Mouse (Mus musculus) heart, embryonic 16.5 days (tissue): ENCODE results near the gene Serac1. TPM values are rescaled to one million over a fixed set of nuclear protein-coding genes. Genes with fewer than 3 reads are reported as not detected.
A peak's percentile ranks its signal among the peaks of the same experiment; 100 is the strongest.
"Not testable (repeated sequence)": the region's sequence is repeated elsewhere in the genome, so short reads cannot be mapped to it uniquely, and the experiment has no call there.

Source experiments
- ATAC-seq: fragments of 200-750 bp; cut with Nextera tagmentation; replicated peaks from 2 replicates; pipeline ENCODE4 v1.8.0; 2017; ENCODE audit warnings: moderate number of reproducible peaks; ENCODE audit not compliant: insufficient read depth, low FRiP score; ENCODE audit errors: extremely low read depth
- H3K27ac ChIP-seq: fragments of 300-500 bp; sonication (generic); 2 replicates; pipeline ENCODE4 v1.5.1; 2014; ENCODE audit warnings: mild to moderate bottlenecking, low read length, control low read depth, moderate library complexity
- H3K27me3 ChIP-seq: fragments of 300-500 bp; sonication (generic); 2 replicates; pipeline ENCODE4 v1.6.1; 2014; ENCODE audit warnings: low read length, mixed read lengths; ENCODE audit not compliant: control insufficient read depth, insufficient read depth
- H3K36me3 ChIP-seq: fragments of 300-500 bp; sonication (generic); 2 replicates; pipeline ENCODE4 v1.6.1; 2014; ENCODE audit not compliant: control insufficient read depth, insufficient read depth
- H3K4me1 ChIP-seq: fragments of 300-500 bp; sonication (generic); 2 replicates; pipeline ENCODE4 v1.6.1; 2014; ENCODE audit warnings: low read length, mixed read lengths; ENCODE audit not compliant: control insufficient read depth, insufficient read depth
- H3K4me2 ChIP-seq: fragments of 300-500 bp; sonication (generic); 2 replicates; pipeline ENCODE4 v1.6.1; 2014; ENCODE audit warnings: low read depth, mild to moderate bottlenecking, control low read depth, low read length
- H3K4me3 ChIP-seq: fragments of 300-500 bp; sonication (generic); 2 replicates; pipeline ENCODE4 v1.5.1; 2014; ENCODE audit warnings: mild to moderate bottlenecking, control low read depth, low read length
- H3K9ac ChIP-seq: fragments of 300-500 bp; sonication (generic); 2 replicates; pipeline ENCODE4 v1.6.1; 2014; ENCODE audit warnings: low read length, control low read depth
- H3K9me3 ChIP-seq: fragments of 300-500 bp; sonication (generic); replicated peaks from 2 replicates; pipeline ENCODE4 v1.6.1; 2016; ENCODE audit warnings: low read length; ENCODE audit not compliant: control insufficient read depth
- WGBS: fragments of 180-500 bp; shearing (Covaris S2); extraction: QIAGEN DNeasy Blood & Tissue Kit; methylation state at CpG from one replicate; pipeline ENCODE4 v1.1.7; 2014; 5-methylcytosine and 5-hydroxymethylcytosine counted together
- polyA plus RNA-seq: library from polyadenylated mRNA; unstranded; fragments of >200 nt; fragmentation: Nextera tagmentation; extraction: Ambion mirVana; gene quantifications from 2 replicates; pipeline ENCODE4 v1.2.1, GENCODE M21; 2015

The Serac1 gene
- polyA plus RNA-seq, 1 experiment from 2014 or later = 5.3 TPM

- ATAC-seq = peak; percentile 90
- Histone ChIP-seq H3K4me2 (no peak overlapping the region), H3K36me3 (peaks cover 16% of the 10 kb centered on the region), H3K4me3 (no peak overlapping the region), H3K9me3 (no peaks in the 10 kb centered on the region), H3K4me1 (peaks cover 10% of the 10 kb centered on the region), H3K9ac (no peak overlapping the region), H3K27me3 (no peaks in the 10 kb centered on the region), H3K27ac (peak overlapping the region; percentile 26; the same call in 1 of the 2 replicates)
- 53% methylated on average over 10 of the region's 10 CpGs for WGBS
Measured at GRCm38 (mm10) chr17:6037507-6037906, 42.0 kb downstream of the Serac1 start.

- Histone ChIP-seq H3K4me2 (no peak overlapping the region), H3K9me3 (no peaks in the 10 kb centered on the region), H3K27ac (no peak overlapping the region), H3K27me3 (no peaks in the 10 kb centered on the region), H3K36me3 (peaks cover 16% of the 10 kb centered on the region; the same call in 1 of the 2 replicates), H3K9ac (no peak overlapping the region), H3K4me3 (no peak overlapping the region), H3K4me1 (peaks cover 10% of the 10 kb centered on the region)
- no peak for ATAC-seq
- WGBS = 91% methylated on average over 11 of the region's 11 CpGs
Measured at GRCm38 (mm10) chr17:6036872-6037271, 42.7 kb downstream of the Serac1 start.

- Histone ChIP-seq H3K27me3 (no peaks in the 10 kb centered on the region), H3K9ac (no peak overlapping the region), H3K4me1 (peaks cover 10% of the 10 kb centered on the region), H3K36me3 (peaks cover 13% of the 10 kb centered on the region; the same call in 1 of the 2 replicates), H3K9me3 (no peaks in the 10 kb centered on the region), H3K4me2 (no peak overlapping the region), H3K4me3 (no peak overlapping the region), H3K27ac (no peak overlapping the region)
- ATAC-seq = no peak
- WGBS = 89% methylated on average over 8 of the region's 8 CpGs
Measured at GRCm38 (mm10) chr17:6036458-6036857, 43.1 kb downstream of the Serac1 start.

- no peak overlapping the region for H3K4me3 ChIP-seq
- no peak for ATAC-seq
- no peaks in the 10 kb centered on the region for H3K27me3 ChIP-seq
- no peak overlapping the region for H3K4me2 ChIP-seq
- H3K4me1 ChIP-seq = peaks cover 10% of the 10 kb centered on the region
- H3K9ac ChIP-seq = no peak overlapping the region
- H3K27ac ChIP-seq = no peak overlapping the region
- no peaks in the 10 kb centered on the region for H3K9me3 ChIP-seq
- peaks cover 13% of the 10 kb centered on the region; the same call in 1 of the 2 replicates for H3K36me3 ChIP-seq
- WGBS = 62% methylated on average over 8 of the region's 8 CpGs
Measured at GRCm38 (mm10) chr17:6035661-6036060, 43.9 kb downstream of the Serac1 start.

GRCm38 (mm10) chr17:6025831-6026230 lies 53.7 kb downstream of the Serac1 start:
- H3K9me3 ChIP-seq = no peaks in the 10 kb centered on the region
- no peak overlapping the region for H3K27ac ChIP-seq
- H3K4me2 ChIP-seq = no peak overlapping the region
- peaks cover 24% of the 10 kb centered on the region for H3K36me3 ChIP-seq
- H3K4me3 ChIP-seq = no peak overlapping the region
- H3K9ac ChIP-seq = no peak overlapping the region
- 78% methylated on average over 7 of the region's 7 CpGs for WGBS
- H3K27me3 ChIP-seq = no peaks in the 10 kb centered on the region
- ATAC-seq = no peak
- no peaks in the 10 kb centered on the region for H3K4me1 ChIP-seq

GRCm38 (mm10) chr17:6021374-6021789 lies 58.2 kb downstream of the Serac1 start:
- H3K27me3 ChIP-seq, H3K27ac ChIP-seq, H3K4me1 ChIP-seq, H3K9me3 ChIP-seq, ATAC-seq, H3K4me2 ChIP-seq, H3K4me3 ChIP-seq, H3K9ac ChIP-seq, H3K36me3 ChIP-seq: not testable (repeated sequence)
- WGBS = 53% methylated on average over 5 of the region's 5 CpGs

- H3K36me3 ChIP-seq = 0 out of 2 replicates have a peak, but pooled peaks cover 3% of the 10 kb centered on the region
- peaks cover 12% of the 10 kb centered on the region for H3K4me1 ChIP-seq
- no peaks in the 10 kb centered on the region for H3K9me3 ChIP-seq
- no peak overlapping the region for H3K27ac ChIP-seq
- H3K4me2 ChIP-seq = no peak overlapping the region
- H3K27me3 ChIP-seq = no peaks in the 10 kb centered on the region
- ATAC-seq = no peak
- H3K4me3 ChIP-seq = no peak overlapping the region
- no peak overlapping the region for H3K9ac ChIP-seq
- WGBS = 65% methylated on average over 7 of the region's 7 CpGs
Measured at GRCm38 (mm10) chr17:6020636-6021035, 58.9 kb downstream of the Serac1 start.

- 31% methylated on average over 2 of the region's 2 CpGs for WGBS
- H3K36me3 ChIP-seq = 0 out of 2 replicates have a peak, but pooled peaks cover 3% of the 10 kb centered on the region
- H3K4me1 ChIP-seq = peaks cover 16% of the 10 kb centered on the region
- H3K4me2 ChIP-seq = no peak overlapping the region
- ATAC-seq = no peak
- no peak overlapping the region for H3K27ac ChIP-seq
- no peaks in the 10 kb centered on the region for H3K9me3 ChIP-seq
- H3K27me3 ChIP-seq = no peaks in the 10 kb centered on the region
- H3K9ac ChIP-seq = no peak overlapping the region
- H3K4me3 ChIP-seq = no peak overlapping the region
Measured at GRCm38 (mm10) chr17:6019776-6020175, 59.8 kb downstream of the Serac1 start.

- 84% methylated on average over 4 of the region's 4 CpGs for WGBS
- Histone ChIP-seq H3K9me3 (no peaks in the 10 kb centered on the region), H3K9ac (no peak overlapping the region), H3K4me1 (peaks cover 23% of the 10 kb centered on the region), H3K36me3 (0 out of 2 replicates have a peak, but pooled peaks cover 3% of the 10 kb centered on the region), H3K4me3 (no peak overlapping the region), H3K4me2 (no peak overlapping the region), H3K27me3 (no peaks in the 10 kb centered on the region), H3K27ac (no peak overlapping the region)
- no peak for ATAC-seq
Measured at GRCm38 (mm10) chr17:6018348-6018747, 61.2 kb downstream of the Serac1 start.
